Mouse (Mus musculus) forebrain, embryonic 15.5 days (tissue): ENCODE measurements around the gene Dazap1. TPM values are rescaled to one million over a fixed set of nuclear protein-coding genes. Genes with fewer than 3 reads are reported as not detected.

ENCODE experiments used
- ATAC-seq: fragments of 200-750 bp; cut with Nextera tagmentation; replicated peaks from 2 replicates; pipeline ENCODE4 v1.8.0; 2017; ENCODE audit warnings: mild to moderate bottlenecking, moderate TSS enrichment, moderate library complexity
- H3K27ac ChIP-seq: fragments of 300-500 bp; sonication (generic); replicated peaks from 2 replicates; pipeline ENCODE4 v1.5.1; 2015; ENCODE audit warnings: mild to moderate bottlenecking, inconsistent platforms
- H3K27me3 ChIP-seq: fragments of 300-500 bp; sonication (generic); 2 replicates; pipeline ENCODE4 v1.6.1; 2015; ENCODE audit warnings: inconsistent platforms
- H3K36me3 ChIP-seq: fragments of 300-500 bp; sonication (generic); 2 replicates; pipeline ENCODE4 v1.6.1; 2015; ENCODE audit warnings: mild to moderate bottlenecking, inconsistent platforms
- H3K4me1 ChIP-seq: fragments of 300-500 bp; sonication (generic); 2 replicates; pipeline ENCODE4 v1.6.1; 2015; ENCODE audit warnings: inconsistent platforms
- H3K4me2 ChIP-seq: fragments of 300-500 bp; sonication (generic); replicated peaks from 2 replicates; pipeline ENCODE4 v1.6.1; 2015; ENCODE audit warnings: mild to moderate bottlenecking, inconsistent platforms
- H3K4me3 ChIP-seq: fragments of 300-500 bp; sonication (generic); 2 replicates; pipeline ENCODE4 v1.5.1; 2015; ENCODE audit warnings: mild to moderate bottlenecking, inconsistent platforms
- H3K9ac ChIP-seq: fragments of 300-500 bp; sonication (generic); replicated peaks from 2 replicates; pipeline ENCODE4 v1.6.1; 2015; ENCODE audit warnings: mild to moderate bottlenecking, inconsistent platforms
- H3K9me3 ChIP-seq: fragments of 300-500 bp; sonication (generic); 2 replicates; pipeline ENCODE4 v1.6.1; 2016; ENCODE audit warnings: inconsistent platforms
- WGBS: fragments of 180-500 bp; shearing (Covaris S2); methylation state at CpG from one replicate; pipeline ENCODE4 v1.1.7; 2015; ENCODE audit warnings: mixed read lengths; 5-methylcytosine and 5-hydroxymethylcytosine counted together
- polyA plus RNA-seq: library from polyadenylated mRNA; unstranded; fragments of >200 nt; fragmentation: Nextera tagmentation; extraction: Ambion mirVana; gene quantifications from 2 replicates; pipeline ENCODE4 v1.2.1, GENCODE M21; 2015

Dazap1 gene
- polyA plus RNA-seq, 1 experiment from 2014 or later = 70.0 TPM

- no peak for ATAC-seq
- 3% methylated on average over 28 of the region's 28 CpGs for WGBS
- peak overlapping the region; percentile 45 for H3K9ac ChIP-seq
These were observed 61.5 kb downstream of the Dazap1 start for GRCm38 (mm10) chr10:80322811-80323211.

DNA sequence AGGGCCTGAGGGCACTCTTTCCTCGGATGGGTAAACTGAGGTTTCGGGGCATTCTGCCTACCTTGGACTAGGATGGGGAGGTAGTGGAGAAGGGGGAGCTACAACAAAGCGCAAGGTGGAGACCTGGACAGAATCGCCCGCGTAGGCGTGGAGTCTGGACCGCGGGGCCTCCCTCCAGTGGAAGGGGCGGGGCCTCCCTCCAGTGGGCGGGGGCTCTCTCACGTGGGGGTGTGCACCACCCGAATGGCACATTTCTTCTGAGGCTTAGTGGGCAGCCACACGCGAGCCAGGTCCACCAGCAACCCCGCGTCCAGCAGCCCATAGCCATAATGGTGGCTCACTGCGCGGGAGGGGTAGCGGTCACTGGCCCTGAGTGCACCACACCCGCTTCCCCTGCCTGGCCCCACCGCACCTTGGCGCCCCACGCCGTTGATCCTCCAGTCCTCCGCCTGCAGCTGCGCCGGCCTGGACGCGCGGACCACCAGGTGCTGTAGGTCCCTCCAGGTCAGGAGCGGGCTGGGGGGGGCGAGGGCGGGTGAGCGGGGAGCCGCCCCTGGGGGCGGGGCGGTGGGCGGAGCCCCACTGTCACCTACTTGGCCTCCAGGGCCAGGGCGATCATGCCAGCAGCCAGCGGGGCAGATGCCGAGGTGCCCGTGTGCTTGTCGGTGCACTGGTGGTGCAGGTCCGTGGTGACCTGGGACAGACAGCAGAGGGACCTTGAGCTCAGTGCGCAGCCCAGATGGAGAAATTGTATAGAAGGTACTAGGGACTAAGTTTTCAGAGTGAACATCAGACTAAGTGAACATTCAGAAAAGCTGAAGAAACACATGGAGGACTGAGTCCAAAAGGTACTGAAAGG lies 62.2 kb downstream of the Dazap1 start:
- Histone ChIP-seq H3K27ac (no peak overlapping the region), H3K4me2 (peak overlapping the region; percentile 95), H3K9ac (peak overlapping the region; percentile 45), H3K36me3 (peaks cover 1% of the 10 kb centered on the region; the same call in 1 of the 2 replicates), H3K9me3 (no peaks in the 10 kb centered on the region), H3K4me1 (peaks cover 36% of the 10 kb centered on the region), H3K27me3 (no peaks in the 10 kb centered on the region), H3K4me3 (peak overlapping the region; percentile 50)
- under 1% methylated on average over 42 of the region's 46 CpGs for WGBS
- ATAC-seq = 0 out of 2 replicates have a peak, but pooled peaks have one; percentile 8

More at GRCm38 (mm10) chr10:80322811-80323211, 61.5 kb downstream of the Dazap1 start:
- H3K27ac ChIP-seq = no peak overlapping the region
- H3K9me3 ChIP-seq = no peaks in the 10 kb centered on the region
- H3K4me2 ChIP-seq = peak overlapping the region; percentile 95
- peaks cover 39% of the 10 kb centered on the region for H3K4me1 ChIP-seq
- H3K36me3 ChIP-seq = peaks cover 8% of the 10 kb centered on the region
- peak overlapping the region; percentile 50 for H3K4me3 ChIP-seq
- no peaks in the 10 kb centered on the region for H3K27me3 ChIP-seq

- peak overlapping the region; percentile 95 for H3K4me2 ChIP-seq
- no peak for ATAC-seq
- no peaks in the 10 kb centered on the region for H3K9me3 ChIP-seq
- no peak overlapping the region for H3K4me3 ChIP-seq
- H3K4me1 ChIP-seq = peaks cover 31% of the 10 kb centered on the region
- WGBS = 80% methylated on average over 17 of the region's 17 CpGs
- no peak overlapping the region for H3K27ac ChIP-seq
- H3K9ac ChIP-seq = peak overlapping the region; percentile 45; the same call in 1 of the 2 replicates
- no peaks in the 10 kb centered on the region for H3K36me3 ChIP-seq
- H3K27me3 ChIP-seq = no peaks in the 10 kb centered on the region
These were observed 63.1 kb downstream of the Dazap1 start for GRCm38 (mm10) chr10:80324120-80325037.

GRCm38 (mm10) chr10:80325045-80325444 lies 63.8 kb downstream of the Dazap1 start:
- Histone ChIP-seq H3K9ac (no peak overlapping the region), H3K4me2 (no peak overlapping the region), H3K36me3 (no peaks in the 10 kb centered on the region), H3K27me3 (no peaks in the 10 kb centered on the region), H3K27ac (no peak overlapping the region), H3K4me3 (no peak overlapping the region), H3K9me3 (no peaks in the 10 kb centered on the region), H3K4me1 (peaks cover 30% of the 10 kb centered on the region)
- 76% methylated on average over 21 of the region's 21 CpGs for WGBS
- ATAC-seq = no peak

DNA sequence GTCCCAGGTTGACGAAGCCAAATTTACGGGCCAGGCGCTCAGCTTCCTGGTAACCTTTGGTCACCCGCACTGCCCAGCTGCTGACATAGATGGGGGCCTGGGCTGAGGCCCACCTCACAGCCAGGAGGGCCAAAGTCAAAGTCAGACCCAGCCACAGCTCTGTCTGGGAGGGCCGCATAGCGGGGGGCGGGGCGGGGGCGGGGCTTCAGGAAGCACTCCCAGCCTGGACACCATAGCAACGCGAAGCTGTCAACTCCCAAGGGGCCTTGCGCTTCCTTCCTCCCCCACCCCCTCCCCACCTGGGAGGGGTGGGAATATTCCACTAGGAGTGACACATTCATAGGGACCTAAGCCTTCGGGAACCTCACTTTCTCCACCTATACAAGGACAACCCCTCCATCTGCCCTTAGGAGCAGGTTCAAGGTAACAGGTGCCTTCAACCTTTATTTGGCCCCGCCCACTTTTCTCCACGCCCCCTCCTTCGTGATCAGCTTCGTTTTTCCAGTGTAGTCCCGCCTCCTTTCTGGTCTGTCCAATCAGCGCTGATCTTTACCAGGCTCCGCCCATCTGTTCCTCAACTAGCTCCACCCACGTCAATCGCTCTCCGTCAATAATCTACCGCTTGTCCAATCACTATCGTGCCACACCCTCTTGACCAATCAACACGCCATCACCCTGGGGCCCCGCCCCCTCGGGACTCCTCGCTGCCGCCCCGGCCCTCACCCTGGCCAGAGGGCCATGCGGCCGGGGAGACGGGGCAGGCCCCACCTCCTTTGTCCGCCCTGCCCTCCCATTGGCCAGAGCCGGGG lies 68.2 kb downstream of the Dazap1 start, which contains the start of the genes Pcsk4 and Reep6:
Pcsk4 (minus strand) TSS at position 226 of the 809 bp plus-strand sequence.
Reep6 (plus strand) TSS at position 681 of the 809 bp plus-strand sequence.
- 4% methylated on average over 36 of the region's 36 CpGs for WGBS

GRCm38 (mm10) chr10:80330084-80330483 lies 68.8 kb downstream of the Dazap1 start:
- Histone ChIP-seq H3K36me3 (no peaks in the 10 kb centered on the region), H3K4me3 (peak overlapping the region; percentile 51), H3K27me3 (peaks cover 7% of the 10 kb centered on the region; the same call in 1 of the 2 replicates), H3K27ac (no peak overlapping the region), H3K9me3 (no peaks in the 10 kb centered on the region), H3K4me1 (peaks cover 15% of the 10 kb centered on the region), H3K4me2 (peak overlapping the region; percentile 85), H3K9ac (peak overlapping the region; percentile 53)
- under 1% methylated on average over 40 of the region's 41 CpGs for WGBS
- no peak; the same call in 1 of the 2 replicates for ATAC-seq

More for the DNA sequence above, 68.2 kb downstream of the Dazap1 start, which contains the start of the genes Pcsk4 and Reep6:
- peak within 1 kb of the TSS; percentile 53 for H3K9ac ChIP-seq
- no peaks in the 10 kb centered on the region for H3K9me3 ChIP-seq
- peak within 1 kb of the TSS; percentile 51 for H3K4me3 ChIP-seq
- no peaks in the 10 kb centered on the region for H3K36me3 ChIP-seq
- H3K4me1 ChIP-seq = peaks cover 15% of the 10 kb centered on the region
- H3K27ac ChIP-seq = no peak within 1 kb of the TSS
- peaks cover 7% of the 10 kb centered on the region; the same call in 1 of the 2 replicates for H3K27me3 ChIP-seq
- ATAC-seq = peak; percentile 91
- peak within 1 kb of the TSS; percentile 85 for H3K4me2 ChIP-seq

- peaks cover 15% of the 10 kb centered on the region for H3K4me1 ChIP-seq
- H3K27ac ChIP-seq = no peak overlapping the region
- H3K9ac ChIP-seq = no peak overlapping the region; the same call in 1 of the 2 replicates
- peak overlapping the region; percentile 85; the same call in 1 of the 2 replicates for H3K4me2 ChIP-seq
- H3K4me3 ChIP-seq = peak overlapping the region; percentile 51; the same call in 1 of the 2 replicates
- no peaks in the 10 kb centered on the region for H3K36me3 ChIP-seq
- 76% methylated on average over 2 of the region's 2 CpGs for WGBS
- H3K27me3 ChIP-seq = peaks cover 7% of the 10 kb centered on the region; the same call in 1 of the 2 replicates
- H3K9me3 ChIP-seq = no peaks in the 10 kb centered on the region
- no peak for ATAC-seq
These were observed 69.6 kb downstream of the Dazap1 start for GRCm38 (mm10) chr10:80330888-80331287.

DNA sequence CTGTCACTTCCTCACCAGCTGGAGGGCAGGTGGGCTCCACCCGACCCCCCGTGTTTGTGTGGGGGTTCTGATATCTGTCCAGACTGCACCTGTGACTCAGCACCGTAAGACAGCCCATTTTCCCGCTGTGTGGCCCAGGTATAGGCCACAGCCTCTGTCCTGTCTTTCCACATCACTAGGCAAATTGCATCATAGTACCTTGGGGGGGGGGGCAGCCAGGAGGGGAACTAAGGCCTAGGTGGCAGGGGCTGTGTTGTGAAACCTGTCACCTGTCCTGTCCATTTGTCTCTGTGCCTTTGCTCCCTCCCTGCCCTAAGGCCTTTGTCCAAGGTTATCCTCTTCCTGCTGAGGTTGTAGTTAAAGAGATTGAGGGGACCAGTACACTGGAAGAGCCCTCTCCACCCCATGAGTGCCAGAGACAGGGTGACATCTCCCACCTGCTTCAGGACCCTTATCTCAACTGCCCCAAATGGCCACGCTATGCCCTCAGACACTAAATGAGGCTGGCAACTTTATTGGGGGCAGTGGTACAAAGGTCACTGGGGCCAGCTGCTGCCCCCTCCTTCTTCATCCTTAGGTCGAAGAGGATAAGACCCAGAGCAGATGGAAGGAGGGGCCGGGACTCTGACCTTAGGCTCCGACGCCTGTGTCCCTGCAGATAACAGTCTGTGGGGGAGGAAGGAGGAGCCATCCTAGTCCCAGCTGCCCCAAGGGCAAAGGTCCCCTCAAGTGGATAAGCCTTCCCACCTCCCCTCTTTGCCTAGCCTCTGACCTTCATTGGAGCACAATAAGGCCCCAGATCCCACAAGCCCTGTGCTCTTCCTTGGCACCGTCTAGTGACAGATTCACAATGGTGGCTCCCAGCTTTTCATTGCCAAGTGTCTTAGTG lies 70.6 kb downstream of the Dazap1 start:
- H3K9me3 ChIP-seq = no peaks in the 10 kb centered on the region
- no peak overlapping the region for H3K27ac ChIP-seq
- no peak overlapping the region for H3K4me3 ChIP-seq
- H3K9ac ChIP-seq = 0 out of 2 replicates have a peak overlapping the region, but pooled peaks have one; percentile 15
- H3K4me1 ChIP-seq = peaks cover 15% of the 10 kb centered on the region
- H3K27me3 ChIP-seq = peaks cover 7% of the 10 kb centered on the region; the same call in 1 of the 2 replicates
- WGBS = 75% methylated on average over 10 of the region's 10 CpGs
- no peak overlapping the region for H3K4me2 ChIP-seq
- no peaks in the 10 kb centered on the region for H3K36me3 ChIP-seq
- ATAC-seq = no peak

- 89% methylated on average over 5 of the region's 5 CpGs for WGBS
- Histone ChIP-seq H3K4me2 (no peak overlapping the region), H3K27ac (no peak overlapping the region), H3K4me3 (no peak overlapping the region), H3K36me3 (no peaks in the 10 kb centered on the region), H3K27me3 (peaks cover 7% of the 10 kb centered on the region; the same call in 1 of the 2 replicates), H3K9ac (no peak overlapping the region), H3K9me3 (no peaks in the 10 kb centered on the region), H3K4me1 (peaks cover 15% of the 10 kb centered on the region)
- ATAC-seq = no peak
These were observed 71.3 kb downstream of the Dazap1 start for GRCm38 (mm10) chr10:80332525-80332989.

- peaks cover 3% of the 10 kb centered on the region; the same call in 1 of the 2 replicates for H3K4me1 ChIP-seq
- H3K9me3 ChIP-seq = no peaks in the 10 kb centered on the region
- no peak overlapping the region for H3K27ac ChIP-seq
- WGBS = 91% methylated on average over 12 of the region's 12 CpGs
- no peak overlapping the region for H3K4me2 ChIP-seq
- no peaks in the 10 kb centered on the region for H3K36me3 ChIP-seq
- H3K9ac ChIP-seq = no peak overlapping the region
- no peak overlapping the region for H3K4me3 ChIP-seq
- ATAC-seq = no peak
- peaks cover 23% of the 10 kb centered on the region for H3K27me3 ChIP-seq
These were observed 75.0 kb downstream of the Dazap1 start for GRCm38 (mm10) chr10:80336263-80336662.
